Mouse (Mus musculus) hematopoietic stem cell, adult 5-6 weeks (primary cell): ENCODE data around the gene Tmem89. TPM values are rescaled to one million over a fixed set of nuclear protein-coding genes. Genes with fewer than 3 reads are reported as not detected.

Experiments used
- total RNA-seq: library from RNA; stranded (forward); fragments of 172-1452, 232-1000 nt; gene quantifications from 2 replicates; pipeline ENCODE4 v1.2.3, GENCODE M21; 2017

The Tmem89 gene
- total RNA-seq, 1 experiment from 2014 or later = 0.65 TPM

Other genes with a start within 250 kb of the Tmem89 start
- gene Prkar2a, start 225.3 kb upstream of the Tmem89 start, total RNA-seq = 21.9 and 29.5 TPM in 2 replicates
- 56.8 and 67.9 TPM in 2 replicates for gene Ip6k2, start 130.8 kb upstream of the Tmem89 start, total RNA-seq
- 1.7 and 2.9 TPM in 2 replicates for gene Nckipsd, start 106.3 kb upstream of the Tmem89 start, total RNA-seq
- 2.2 TPM in 1 of 2 replicates, not detected in the other for gene Celsr3, start 88.3 kb upstream of the Tmem89 start, total RNA-seq
- 1.8 and 1.9 TPM in 2 replicates for gene Slc26a6, start 61.3 kb upstream of the Tmem89 start, total RNA-seq
- 163 and 254 TPM in 2 replicates for gene Uqcrc1, start 22.0 kb downstream of the Tmem89 start, total RNA-seq
- gene Col7a1, start 39.0 kb downstream of the Tmem89 start, total RNA-seq = 1.0 TPM in 1 of 2 replicates, not detected in the other
- not detected in 2 replicates for gene Ucn2, start 71.4 kb downstream of the Tmem89 start, total RNA-seq
- gene Pfkfb4, start 77.2 kb downstream of the Tmem89 start, total RNA-seq = 15.3 and 40.1 TPM in 2 replicates
- gene Shisa5, start 123.9 kb downstream of the Tmem89 start, total RNA-seq = 416 and 906 TPM in 2 replicates
- 5.9 and 13.9 TPM in 2 replicates for gene Trex1, start 145.1 kb downstream of the Tmem89 start, total RNA-seq
- 20.9 and 25.5 TPM in 2 replicates for gene Atrip, start 159.5 kb downstream of the Tmem89 start, total RNA-seq
- gene Ccdc51, start 167.9 kb downstream of the Tmem89 start, total RNA-seq = 13.3 and 17.6 TPM in 2 replicates
- gene Tma7, start 168.0 kb downstream of the Tmem89 start, total RNA-seq = 60.9 and 142 TPM in 2 replicates
- gene Plxnb1, start 180.8 kb downstream of the Tmem89 start, total RNA-seq = 0.60 and 1.1 TPM in 2 replicates
- not detected in 2 replicates for gene Fbxw21, start 247.4 kb downstream of the Tmem89 start, total RNA-seq